Comparison of ENCODE assay signal across 11 mouse cellular contexts in the genomic region with DNA sequence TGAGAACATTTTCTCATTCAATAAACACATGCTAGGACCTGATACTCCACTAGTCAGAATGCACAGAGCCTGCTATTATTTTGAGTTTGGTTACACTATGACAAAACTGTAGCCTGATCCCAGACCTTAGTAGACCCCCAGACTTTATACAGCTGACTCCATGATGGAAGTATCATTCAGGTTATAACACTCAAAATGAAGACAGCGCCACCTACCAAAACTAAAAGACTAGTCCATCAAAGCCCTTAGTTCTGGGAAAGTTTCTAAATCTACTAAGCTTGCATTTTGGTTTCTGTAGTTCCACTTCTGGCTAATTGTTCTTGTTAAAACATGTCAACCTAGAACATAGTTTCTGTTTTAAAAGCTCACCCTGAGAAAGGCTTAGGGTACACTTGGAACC. TPM values are rescaled to one million over a fixed set of nuclear protein-coding genes. Genes with fewer than 3 reads are reported as not detected.
DNase-seq lines count a peak whose midpoint lies in the region; ATAC-seq lines count a peak whose summit lies in the region.
"Had no signal": no experiment of that assay in that cellular context is flagged by ENCODE, and none has a peak within 500 bp of the region (broad histone marks: within the 10 kb centered on the region; RNA-seq: fewer than 3 reads in every experiment).

No protein-coding gene starts in this region.

- peaks cover 4% of the 10 kb centered on the region; the same call in 1 of the 2 replicates for H3K4me1 ChIP-seq in heart, embryonic 12.5 days (replicated peaks)
- 0 out of 2 replicates have a peak, but pooled peaks cover 3% of the 10 kb centered on the region for H3K4me1 ChIP-seq in embryonic facial prominence, embryonic 14.5 days (ENCODE audit: control insufficient read depth, insufficient read depth, low read length)
- 0 out of 2 replicates have a peak, but pooled peaks cover 3% of the 10 kb centered on the region for H3K4me1 ChIP-seq in liver, embryonic 13.5 days (replicated peaks)
- H3K4me1 ChIP-seq: stomach, embryonic 15.5 days had no signal

- H3K27ac ChIP-seq in heart, embryonic 12.5 days (ENCODE audit: poor library complexity, severe bottlenecking), result no peak overlapping the region
- peak overlapping the region; percentile 77; the same call in 1 of the 2 replicates for H3K27ac ChIP-seq in embryonic facial prominence, embryonic 14.5 days (replicated peaks; ENCODE audit: low read depth, low read length)
- no peak overlapping the region for H3K27ac ChIP-seq in liver, embryonic 13.5 days

- H3K4me3 ChIP-seq in heart, embryonic 12.5 days, result no peak overlapping the region
- no peak overlapping the region for H3K4me3 ChIP-seq in embryonic facial prominence, embryonic 14.5 days (ENCODE audit: low read depth, low read length)
- no peak overlapping the region for H3K4me3 ChIP-seq in liver, embryonic 13.5 days (replicated peaks)

- no peaks in the 10 kb centered on the region for H3K27me3 ChIP-seq in heart, embryonic 12.5 days (replicated peaks)
- no peaks in the 10 kb centered on the region for H3K27me3 ChIP-seq in embryonic facial prominence, embryonic 14.5 days (replicated peaks; ENCODE audit: control insufficient read depth, insufficient read depth, low read length)
- no peaks in the 10 kb centered on the region for H3K27me3 ChIP-seq in liver, embryonic 13.5 days
- H3K27me3 ChIP-seq: stomach, embryonic 15.5 days had no signal

- H3K9me3 ChIP-seq in heart, embryonic 12.5 days (replicated peaks), result no peaks in the 10 kb centered on the region
- H3K9me3 ChIP-seq in embryonic facial prominence, embryonic 14.5 days (ENCODE audit: control insufficient read depth, low read length), result no peaks in the 10 kb centered on the region
- H3K9me3 ChIP-seq in liver, embryonic 13.5 days (replicated peaks), result no peaks in the 10 kb centered on the region
- H3K9me3 ChIP-seq: stomach, embryonic 15.5 days had no signal

- WGBS in heart, embryonic 12.5 days, result 63% methylated on average over 1 of the region's 1 CpGs
- WGBS in embryonic facial prominence, embryonic 14.5 days, result 65% methylated on average over 1 of the region's 1 CpGs
- WGBS in liver, embryonic 13.5 days (ENCODE audit: insufficient replicate concordance), result 46% methylated on average over 1 of the region's 1 CpGs

- peak overlapping the region; percentile 75; the same call in 1 of the 2 replicates for H3K4me2 ChIP-seq in heart, embryonic 12.5 days
- H3K4me2 ChIP-seq in embryonic facial prominence, embryonic 14.5 days (ENCODE audit: low read depth, low read length), result peak overlapping the region; percentile 65; the same call in 1 of the 2 replicates
- H3K4me2 ChIP-seq in liver, embryonic 13.5 days, result peak overlapping the region; percentile 73; the same call in 1 of the 2 replicates

- H3K36me3 ChIP-seq in heart, embryonic 12.5 days, result no peaks in the 10 kb centered on the region
- no peaks in the 10 kb centered on the region for H3K36me3 ChIP-seq in embryonic facial prominence, embryonic 14.5 days (ENCODE audit: control insufficient read depth, insufficient read depth, low read length)
- no peaks in the 10 kb centered on the region for H3K36me3 ChIP-seq in liver, embryonic 13.5 days
- H3K36me3 ChIP-seq: stomach, embryonic 15.5 days had no signal

- ATAC-seq in heart, embryonic 12.5 days (ENCODE audit: insufficient number of reproducible peaks, low FRiP score), result no peak
- ATAC-seq in embryonic facial prominence, embryonic 14.5 days (ENCODE audit: low read depth), result no peak
- ATAC-seq in liver, embryonic 13.5 days (ENCODE audit: low read depth), result no peak

- no peak overlapping the region for H3K9ac ChIP-seq in heart, embryonic 12.5 days
- H3K9ac ChIP-seq in embryonic facial prominence, embryonic 14.5 days (ENCODE audit: low read depth, low read length), result no peak overlapping the region
- H3K9ac ChIP-seq in liver, embryonic 13.5 days, result no peak overlapping the region
- H3K9ac ChIP-seq: stomach, embryonic 15.5 days had no signal

- no peak for DNase-seq in heart, adult 9 months (ENCODE audit: low spot score in 2 of 2)
- peak; percentile 55 for DNase-seq in 416B (ENCODE audit: low read depth)
- DNase-seq in embryonic facial prominence, embryonic 14.5 days (ENCODE audit: low spot score), result peak; percentile 3
- no peak for DNase-seq in liver, embryonic 13.5 days
- no peak for DNase-seq in right cerebral cortex, postnatal 36 days (ENCODE audit: low spot score in 2 of 2)
- no peak for DNase-seq in adrenal gland, postnatal 14 days
- no peak for DNase-seq in embryo, embryonic 9.5 days (ENCODE audit: extremely low spot score)

RNA-seq across cellular contexts. Expression of gene Prkx, which starts 0.8 kb away (rescaled TPM):
- polyA plus RNA-seq in heart, embryonic 12.5 days (2016; fragmentation: Nextera tagmentation; extraction: Ambion mirVana), result 11.4 and 12.7 TPM in 2 replicates
- 12.2 and 13.4 TPM in 2 replicates for polyA plus RNA-seq in embryonic facial prominence, embryonic 14.5 days (2014; fragmentation: Nextera tagmentation; extraction: Ambion mirVana)
- 2.2 and 2.5 TPM in 2 replicates for polyA plus RNA-seq in liver, embryonic 13.5 days (2015; fragmentation: Nextera tagmentation; extraction: Ambion mirVana)
- total RNA-seq in adrenal gland, postnatal 14 days (2021), result 17.0 and 17.6 TPM in 2 replicates

RNA-seq across cellular contexts. Expression of gene Pbsn, which starts 56.5 kb away (rescaled TPM):
- polyA plus RNA-seq in heart, embryonic 12.5 days (2016; fragmentation: Nextera tagmentation; extraction: Ambion mirVana), result not detected in 2 replicates
- not detected in 2 replicates for polyA plus RNA-seq in embryonic facial prominence, embryonic 14.5 days (2014; fragmentation: Nextera tagmentation; extraction: Ambion mirVana)
- not detected in 2 replicates for polyA plus RNA-seq in liver, embryonic 13.5 days (2015; fragmentation: Nextera tagmentation; extraction: Ambion mirVana)
- not detected in 2 replicates for total RNA-seq in adrenal gland, postnatal 14 days (2021)
- total RNA-seq: layer of hippocampus, postnatal 36 days had no signal
- polyA plus RNA-seq: cerebellum, adult 2 months; stomach, embryonic 15.5 days had no signal

Comparison
In these comparisons a context has a peak if more than half of its experiments do, and no peak if none do; other contexts are left out.
1. DNase-seq: peak in 416B (single experiment) and embryonic facial prominence, embryonic 14.5 days (single experiment); none in heart, adult 9 months (0 of 2), liver, embryonic 13.5 days (single experiment), right cerebral cortex, postnatal 36 days (0 of 2), adrenal gland, postnatal 14 days (single experiment) and embryo, embryonic 9.5 days (single experiment).
2. Peak in every context shown above with its lines, with median percentiles within 50 percentile points of each other: H3K4me2 ChIP-seq.